ENCODE assay signal across 24 mouse cellular contexts in genomic region chr2:38783364-38783763, GRCm38 (mm10).
A peak's percentile ranks its signal among the peaks of the same experiment; 100 is the strongest.
DNase-seq lines count a peak whose midpoint lies in the region; ATAC-seq and TF ChIP-seq lines count a peak whose summit lies in the region.
"Had no signal": no experiment of that assay in that cellular context is flagged by ENCODE, and none has a peak within 500 bp of the region (broad histone marks: within the 10 kb centered on the region; RNA-seq: fewer than 3 reads in every experiment).

No protein-coding gene starts in this region.

- no peak for TF ChIP-seq CTCF in liver, postnatal 0 days (IDR thresholded peaks at IDR 0.05; ENCODE audit: low read depth)

- H3K4me1 ChIP-seq in hindbrain, embryonic 11.5 days (replicated peaks; ENCODE audit: control insufficient read depth, insufficient read depth, low read length) = peaks cover 2% of the 10 kb centered on the region; the same call in 1 of the 2 replicates
- peaks cover 3% of the 10 kb centered on the region for H3K4me1 ChIP-seq in hindbrain, embryonic 16.5 days (ENCODE audit: control insufficient read depth, insufficient read depth, low read depth, low read length)
- peaks cover 16% of the 10 kb centered on the region for H3K4me1 ChIP-seq in midbrain, embryonic 14.5 days (ENCODE audit: control insufficient read depth, insufficient read depth, low read length)
- H3K4me1 ChIP-seq in midbrain, embryonic 16.5 days (ENCODE audit: control insufficient read depth, insufficient read depth, low read length) = peaks cover 5% of the 10 kb centered on the region; the same call in 1 of the 2 replicates
- peaks cover 4% of the 10 kb centered on the region for H3K4me1 ChIP-seq in liver, embryonic 11.5 days (replicated peaks; ENCODE audit: control insufficient read depth, insufficient read depth, low read length)
- peaks cover 3% of the 10 kb centered on the region; the same call in 1 of the 2 replicates for H3K4me1 ChIP-seq in liver, postnatal 0 days (ENCODE audit: insufficient read depth)

- ATAC-seq in hindbrain, embryonic 11.5 days (ENCODE audit: low FRiP score) = no peak
- ATAC-seq in hindbrain, embryonic 16.5 days = no peak
- ATAC-seq in midbrain, embryonic 14.5 days (ENCODE audit: low FRiP score, low TSS enrichment) = no peak
- no peak for ATAC-seq in midbrain, embryonic 16.5 days
- no peak for ATAC-seq in liver, embryonic 11.5 days (replicated peaks; ENCODE audit: low FRiP score)
- no peak for ATAC-seq in liver, postnatal 0 days
- no peak for ATAC-seq in erythroid progenitor cell, adult 5-6 weeks (replicated peaks; ENCODE audit: low FRiP score, poor library complexity, severe bottlenecking)
- ATAC-seq: forebrain, embryonic 15.5 days; intestine, postnatal 0 days had no signal

- no peaks in the 10 kb centered on the region for H3K9me3 ChIP-seq in hindbrain, embryonic 11.5 days (ENCODE audit: control insufficient read depth, low read length)
- H3K9me3 ChIP-seq in hindbrain, embryonic 16.5 days (ENCODE audit: control insufficient read depth, low read length) = no peaks in the 10 kb centered on the region
- H3K9me3 ChIP-seq in midbrain, embryonic 14.5 days (ENCODE audit: control insufficient read depth, low read length) = no peaks in the 10 kb centered on the region
- H3K9me3 ChIP-seq in midbrain, embryonic 16.5 days (replicated peaks; ENCODE audit: control insufficient read depth, low read length, poor library complexity, severe bottlenecking) = no peaks in the 10 kb centered on the region
- no peaks in the 10 kb centered on the region for H3K9me3 ChIP-seq in liver, embryonic 11.5 days (ENCODE audit: control insufficient read depth, low read length)
- H3K9me3 ChIP-seq in liver, postnatal 0 days (ENCODE audit: low read length) = no peaks in the 10 kb centered on the region
- H3K9me3 ChIP-seq: embryonic facial prominence, embryonic 13.5 days; forebrain, embryonic 15.5 days; heart, embryonic 13.5 days; limb, embryonic 12.5 days had no signal

- H3K4me3 ChIP-seq in hindbrain, embryonic 11.5 days (ENCODE audit: low read depth, low read length) = no peak overlapping the region
- no peak overlapping the region for H3K4me3 ChIP-seq in hindbrain, embryonic 16.5 days (ENCODE audit: low read length)
- H3K4me3 ChIP-seq in midbrain, embryonic 14.5 days (replicated peaks; ENCODE audit: low read depth, low read length) = no peak overlapping the region
- no peak overlapping the region for H3K4me3 ChIP-seq in midbrain, embryonic 16.5 days (ENCODE audit: low read depth, low read length)
- H3K4me3 ChIP-seq in liver, embryonic 11.5 days (ENCODE audit: low read depth, low read length) = 0 out of 2 replicates have a peak overlapping the region, but pooled peaks have one; percentile 21
- peak overlapping the region; percentile 32 for H3K4me3 ChIP-seq in liver, postnatal 0 days (ENCODE audit: low read depth, low read length)
- H3K4me3 ChIP-seq: embryonic facial prominence, embryonic 13.5 days; forebrain, embryonic 15.5 days; heart, embryonic 13.5 days; layer of hippocampus, adult 2 months; limb, embryonic 12.5 days had no signal

- no peak overlapping the region for H3K9ac ChIP-seq in hindbrain, embryonic 11.5 days (ENCODE audit: low read depth, low read length)
- H3K9ac ChIP-seq in hindbrain, embryonic 16.5 days (ENCODE audit: low read depth, low read length) = no peak overlapping the region
- H3K9ac ChIP-seq in midbrain, embryonic 14.5 days (replicated peaks; ENCODE audit: low read length) = no peak overlapping the region
- H3K9ac ChIP-seq in midbrain, embryonic 16.5 days (ENCODE audit: low read depth, low read length) = no peak overlapping the region
- no peak overlapping the region for H3K9ac ChIP-seq in liver, embryonic 11.5 days (ENCODE audit: low read depth, low read length)
- H3K9ac ChIP-seq in liver, postnatal 0 days (replicated peaks) = no peak overlapping the region; the same call in 1 of the 2 replicates
- H3K9ac ChIP-seq: embryonic facial prominence, embryonic 13.5 days; forebrain, embryonic 15.5 days; heart, embryonic 13.5 days; limb, embryonic 12.5 days; lung, embryonic 14.5 days had no signal

- H3K27ac ChIP-seq in hindbrain, embryonic 11.5 days (ENCODE audit: low read depth, low read length) = no peak overlapping the region
- H3K27ac ChIP-seq in hindbrain, embryonic 16.5 days (ENCODE audit: low read depth, low read length) = no peak overlapping the region
- H3K27ac ChIP-seq in midbrain, embryonic 14.5 days (replicated peaks; ENCODE audit: low read depth, low read length) = no peak overlapping the region
- no peak overlapping the region for H3K27ac ChIP-seq in midbrain, embryonic 16.5 days (ENCODE audit: low read length)
- no peak overlapping the region for H3K27ac ChIP-seq in liver, embryonic 11.5 days (ENCODE audit: low read depth, low read length)
- no peak overlapping the region for H3K27ac ChIP-seq in liver, postnatal 0 days (ENCODE audit: low read depth)
- H3K27ac ChIP-seq: embryonic facial prominence, embryonic 13.5 days; forebrain, embryonic 15.5 days; heart, embryonic 13.5 days; layer of hippocampus, adult 2 months; limb, embryonic 12.5 days; stomach, postnatal 0 days had no signal

- WGBS in hindbrain, embryonic 11.5 days = 19% methylated on average over 5 of the region's 5 CpGs
- 37% methylated on average over 5 of the region's 5 CpGs for WGBS in hindbrain, embryonic 16.5 days
- 19% methylated on average over 5 of the region's 5 CpGs for WGBS in midbrain, embryonic 14.5 days
- 24% methylated on average over 5 of the region's 5 CpGs for WGBS in midbrain, embryonic 16.5 days
- WGBS in liver, embryonic 11.5 days = 71% methylated on average over 5 of the region's 5 CpGs
- WGBS in liver, postnatal 0 days (ENCODE audit: insufficient replicate concordance) = 69% methylated on average over 5 of the region's 5 CpGs

- H3K4me2 ChIP-seq in hindbrain, embryonic 11.5 days (replicated peaks; ENCODE audit: low read depth, low read length) = no peak overlapping the region
- H3K4me2 ChIP-seq in hindbrain, embryonic 16.5 days (ENCODE audit: low read length) = no peak overlapping the region
- no peak overlapping the region for H3K4me2 ChIP-seq in midbrain, embryonic 14.5 days (ENCODE audit: low read length)
- no peak overlapping the region for H3K4me2 ChIP-seq in midbrain, embryonic 16.5 days (ENCODE audit: low read length)
- peak overlapping the region; percentile 48 for H3K4me2 ChIP-seq in liver, embryonic 11.5 days
- H3K4me2 ChIP-seq in liver, postnatal 0 days (ENCODE audit: low read depth, low read length) = peak overlapping the region; percentile 60
- H3K4me2 ChIP-seq: embryonic facial prominence, embryonic 13.5 days; forebrain, embryonic 15.5 days; limb, embryonic 12.5 days; lung, embryonic 14.5 days had no signal

- no peaks in the 10 kb centered on the region for H3K27me3 ChIP-seq in hindbrain, embryonic 11.5 days (ENCODE audit: control insufficient read depth, insufficient read depth, low read length)
- H3K27me3 ChIP-seq in hindbrain, embryonic 16.5 days (replicated peaks; ENCODE audit: control insufficient read depth, insufficient read depth, low read length) = no peaks in the 10 kb centered on the region
- no peaks in the 10 kb centered on the region for H3K27me3 ChIP-seq in midbrain, embryonic 14.5 days (ENCODE audit: control insufficient read depth, insufficient read depth, low read length)
- no peaks in the 10 kb centered on the region for H3K27me3 ChIP-seq in midbrain, embryonic 16.5 days (ENCODE audit: control insufficient read depth, insufficient read depth, low read depth, low read length)
- H3K27me3 ChIP-seq in liver, embryonic 11.5 days (replicated peaks; ENCODE audit: control insufficient read depth, insufficient read depth, low read length) = no peaks in the 10 kb centered on the region
- no peaks in the 10 kb centered on the region for H3K27me3 ChIP-seq in liver, postnatal 0 days (ENCODE audit: insufficient read depth, low read length)
- H3K27me3 ChIP-seq: embryonic facial prominence, embryonic 13.5 days; forebrain, embryonic 15.5 days; heart, embryonic 13.5 days; limb, embryonic 12.5 days had no signal

- no peaks in the 10 kb centered on the region for H3K36me3 ChIP-seq in hindbrain, embryonic 11.5 days (ENCODE audit: control insufficient read depth, insufficient read depth, low read length)
- H3K36me3 ChIP-seq in hindbrain, embryonic 16.5 days (ENCODE audit: control insufficient read depth, insufficient read depth, low read length) = no peaks in the 10 kb centered on the region
- no peaks in the 10 kb centered on the region for H3K36me3 ChIP-seq in midbrain, embryonic 14.5 days (ENCODE audit: control insufficient read depth, insufficient read depth, low read length)
- H3K36me3 ChIP-seq in midbrain, embryonic 16.5 days (ENCODE audit: control insufficient read depth, insufficient read depth, low read length) = no peaks in the 10 kb centered on the region
- no peaks in the 10 kb centered on the region for H3K36me3 ChIP-seq in liver, embryonic 11.5 days (ENCODE audit: control insufficient read depth, insufficient read depth, low read length)
- H3K36me3 ChIP-seq in liver, postnatal 0 days (replicated peaks; ENCODE audit: insufficient read depth, low read length) = no peaks in the 10 kb centered on the region
- H3K36me3 ChIP-seq: embryonic facial prominence, embryonic 13.5 days; forebrain, embryonic 15.5 days; heart, embryonic 13.5 days; limb, embryonic 12.5 days had no signal

- no peak for TF ChIP-seq EP300 in liver, postnatal 0 days (IDR thresholded peaks at IDR 0.05; ENCODE audit: low read depth)

- DNase-seq in hindbrain, embryonic 11.5 days (ENCODE audit: low spot score) = peak; percentile 14
- DNase-seq in midbrain, embryonic 14.5 days = peak; percentile 14
- no peak for DNase-seq in liver, embryonic 11.5 days (ENCODE audit: low spot score)
- DNase-seq in liver, postnatal 0 days = no peak
- no peak for DNase-seq in frontal cortex, postnatal 36 days (ENCODE audit: low spot score in 2 of 2)
- DNase-seq: adrenal gland, postnatal 25 days; cerebellum, adult 9-10 months; gastrocnemius, postnatal 14 days; heart, adult 18-20 months; kidney, postnatal 25 days; lung, embryonic 14.5 days; lung, postnatal 4 days; thymus, adult 2 months; thymus, postnatal 4 days had no signal

Comparison
In these comparisons a context has a peak if more than half of its experiments do, and no peak if none do; other contexts are left out.
1. DNase-seq: peak in hindbrain, embryonic 11.5 days (single experiment) and midbrain, embryonic 14.5 days (single experiment); none in liver, embryonic 11.5 days (single experiment), liver, postnatal 0 days (single experiment) and frontal cortex, postnatal 36 days (0 of 2).
2. H3K4me2 ChIP-seq: peak in liver, embryonic 11.5 days (single experiment) and liver, postnatal 0 days (single experiment); none in hindbrain, embryonic 11.5 days (single experiment), hindbrain, embryonic 16.5 days (single experiment), midbrain, embryonic 14.5 days (single experiment) and midbrain, embryonic 16.5 days (single experiment).
3. H3K4me3 ChIP-seq: peak in liver, embryonic 11.5 days (single experiment) and liver, postnatal 0 days (single experiment); none in hindbrain, embryonic 11.5 days (single experiment), hindbrain, embryonic 16.5 days (single experiment), midbrain, embryonic 14.5 days (single experiment) and midbrain, embryonic 16.5 days (single experiment).